8 mouse cellular contexts compared by ENCODE assay signal in genomic region chr5:77015544-77016482, GRCm38 (mm10). TPM values are rescaled to one million over a fixed set of nuclear protein-coding genes. Genes with fewer than 3 reads are reported as not detected.
A peak's percentile ranks its signal among the peaks of the same experiment; 100 is the strongest.
DNase-seq lines count a peak whose midpoint lies in the region; ATAC-seq and TF ChIP-seq lines count a peak whose summit lies in the region.

Thegl (plus strand) TSS chr5:77016023.

- no peaks in the 10 kb centered on the region; the same call in 1 of the 2 replicates for H3K4me1 ChIP-seq in E14TG2a.4 (replicated peaks; ENCODE audit: low read depth, low read length)
- peaks cover 4% of the 10 kb centered on the region; the same call in 1 of the 2 replicates for H3K4me1 ChIP-seq in forebrain, embryonic 13.5 days
- no peaks in the 10 kb centered on the region for H3K4me1 ChIP-seq in heart, postnatal 0 days (ENCODE audit: control insufficient read depth, insufficient read depth)
- peaks cover 28% of the 10 kb centered on the region for H3K4me1 ChIP-seq in liver, embryonic 15.5 days (replicated peaks)
- no peaks in the 10 kb centered on the region for H3K4me1 ChIP-seq in stomach, embryonic 14.5 days (ENCODE audit: control insufficient read depth, insufficient read depth, low read length)

- peak; percentile 99 for ATAC-seq in forebrain, embryonic 13.5 days
- peak; percentile 97 for ATAC-seq in heart, postnatal 0 days (ENCODE audit: insufficient read depth, low read depth)
- ATAC-seq in liver, embryonic 15.5 days (ENCODE audit: insufficient read depth) = peak; percentile 97
- ATAC-seq in stomach, embryonic 14.5 days (ENCODE audit: insufficient number of reproducible peaks, insufficient read depth, low FRiP score, low read depth) = peak; percentile 98

- DNase-seq in cerebellum, adult 11 months = peak; percentile 37
- DNase-seq in heart, postnatal 0 days (ENCODE audit: low spot score) = peak; percentile 56
- DNase-seq in kidney, postnatal 36 days = peak; percentile 88 to 94
- peak; percentile 85 for DNase-seq in neural tube, embryonic 10.5 days (ENCODE audit: extremely low spot score, low spot score)

- H3K27me3 ChIP-seq in E14TG2a.4 (ENCODE audit: insufficient read depth, low read length) = peaks cover 9% of the 10 kb centered on the region
- peaks cover 8% of the 10 kb centered on the region; the same call in 1 of the 2 replicates for H3K27me3 ChIP-seq in forebrain, embryonic 13.5 days
- H3K27me3 ChIP-seq in heart, postnatal 0 days (ENCODE audit: control insufficient read depth, insufficient read depth, low read length) = 0 out of 2 replicates have a peak, but pooled peaks cover 11% of the 10 kb centered on the region
- 0 out of 2 replicates have a peak, but pooled peaks cover 3% of the 10 kb centered on the region for H3K27me3 ChIP-seq in liver, embryonic 15.5 days
- no peaks in the 10 kb centered on the region for H3K27me3 ChIP-seq in stomach, embryonic 14.5 days (ENCODE audit: control insufficient read depth, insufficient read depth, low read length)

- TF ChIP-seq EP300 in heart, postnatal 0 days (IDR thresholded peaks at IDR 0.05; ENCODE audit: low read depth) = no peak

- no peaks in the 10 kb centered on the region for H3K36me3 ChIP-seq in E14TG2a.4 (ENCODE audit: insufficient read depth, low read length)
- no peaks in the 10 kb centered on the region for H3K36me3 ChIP-seq in forebrain, embryonic 13.5 days (ENCODE audit: poor library complexity, severe bottlenecking)
- H3K36me3 ChIP-seq in heart, postnatal 0 days (replicated peaks; ENCODE audit: control insufficient read depth, insufficient read depth, low read length) = no peaks in the 10 kb centered on the region
- no peaks in the 10 kb centered on the region for H3K36me3 ChIP-seq in liver, embryonic 15.5 days (replicated peaks)
- H3K36me3 ChIP-seq in stomach, embryonic 14.5 days (ENCODE audit: control insufficient read depth, insufficient read depth, low read length) = no peaks in the 10 kb centered on the region

- H3K4me2 ChIP-seq in forebrain, embryonic 13.5 days = peak within 1 kb of the TSS; percentile 78
- H3K4me2 ChIP-seq in heart, postnatal 0 days (ENCODE audit: low read depth, low read length) = peak within 1 kb of the TSS; percentile 76
- H3K4me2 ChIP-seq in liver, embryonic 15.5 days = peak within 1 kb of the TSS; percentile 85
- H3K4me2 ChIP-seq in stomach, embryonic 14.5 days (replicated peaks; ENCODE audit: low read depth, low read length) = peak within 1 kb of the TSS; percentile 42

- H3K9me3 ChIP-seq in E14TG2a.4 (ENCODE audit: low read length) = peaks cover 30% of the 10 kb centered on the region
- no peaks in the 10 kb centered on the region for H3K9me3 ChIP-seq in forebrain, embryonic 13.5 days (replicated peaks)
- no peaks in the 10 kb centered on the region for H3K9me3 ChIP-seq in heart, postnatal 0 days (replicated peaks; ENCODE audit: control insufficient read depth, low read length)
- no peaks in the 10 kb centered on the region for H3K9me3 ChIP-seq in liver, embryonic 15.5 days (replicated peaks)
- no peaks in the 10 kb centered on the region for H3K9me3 ChIP-seq in stomach, embryonic 14.5 days (ENCODE audit: control insufficient read depth, low read depth, low read length)

- peak within 1 kb of the TSS; percentile 54 for H3K9ac ChIP-seq in forebrain, embryonic 13.5 days
- H3K9ac ChIP-seq in heart, postnatal 0 days (replicated peaks; ENCODE audit: low read depth, low read length) = no peak within 1 kb of the TSS
- H3K9ac ChIP-seq in liver, embryonic 15.5 days = peak within 1 kb of the TSS; percentile 58; the same call in 1 of the 2 replicates
- no peak within 1 kb of the TSS for H3K9ac ChIP-seq in stomach, embryonic 14.5 days (replicated peaks; ENCODE audit: low read depth, low read length)

- no peak for TF ChIP-seq CTCF in E14TG2a.4 (conservative IDR thresholded peaks at IDR 0.05; ENCODE audit: low read length)
- no peak for TF ChIP-seq CTCF in heart, postnatal 0 days (IDR thresholded peaks at IDR 0.05; ENCODE audit: low read depth)

- no peak within 1 kb of the TSS for H3K27ac ChIP-seq in forebrain, embryonic 13.5 days
- H3K27ac ChIP-seq in heart, postnatal 0 days (ENCODE audit: low read depth) = no peak within 1 kb of the TSS
- no peak within 1 kb of the TSS for H3K27ac ChIP-seq in liver, embryonic 15.5 days (replicated peaks)
- H3K27ac ChIP-seq in stomach, embryonic 14.5 days (ENCODE audit: low read length) = no peak within 1 kb of the TSS

- WGBS in forebrain, embryonic 13.5 days = 9% methylated on average over 57 of the region's 57 CpGs
- 11% methylated on average over 56 of the region's 57 CpGs for WGBS in heart, postnatal 0 days
- 12% methylated on average over 57 of the region's 57 CpGs for WGBS in liver, embryonic 15.5 days (ENCODE audit: insufficient replicate concordance)
- WGBS in stomach, embryonic 14.5 days = 10% methylated on average over 56 of the region's 57 CpGs

- peak within 1 kb of the TSS; percentile 78 for H3K4me3 ChIP-seq in E14TG2a.4 (replicated peaks; ENCODE audit: low read length)
- peak within 1 kb of the TSS; percentile 58 for H3K4me3 ChIP-seq in forebrain, embryonic 13.5 days
- peak within 1 kb of the TSS; percentile 48 for H3K4me3 ChIP-seq in heart, postnatal 0 days (ENCODE audit: low read depth, low read length)
- H3K4me3 ChIP-seq in liver, embryonic 15.5 days (replicated peaks) = peak within 1 kb of the TSS; percentile 62
- peak within 1 kb of the TSS; percentile 37 for H3K4me3 ChIP-seq in stomach, embryonic 14.5 days (ENCODE audit: low read depth, low read length)

RNA-seq across cellular contexts. Expression of gene Thegl, which starts in this region (rescaled TPM):
- 0.18 and 0.38 TPM in 2 replicates for polyA plus RNA-seq in forebrain, embryonic 13.5 days (2015; fragmentation: Nextera tagmentation; extraction: Ambion mirVana)
- total RNA-seq in heart, postnatal 0 days (2014; rRNA removed; ENCODE audit: low replicate concordance) = not detected in 2 replicates
- polyA plus RNA-seq in heart, postnatal 0 days (2015; fragmentation: Nextera tagmentation; extraction: Ambion mirVana) = not detected in 2 replicates
- polyA plus RNA-seq in liver, embryonic 15.5 days (2015; fragmentation: Nextera tagmentation; extraction: Ambion mirVana) = 0.16 and 0.32 TPM in 2 replicates
- polyA plus RNA-seq in stomach, embryonic 14.5 days (2014; fragmentation: Nextera tagmentation; extraction: Ambion mirVana) = 0.14 and 0.22 TPM in 2 replicates

Comparison
In these comparisons a context has a peak if more than half of its experiments do, and no peak if none do; other contexts are left out.
1. Peak in ATAC-seq, H3K4me3 ChIP-seq, H3K9ac ChIP-seq and H3K4me2 ChIP-seq in forebrain, embryonic 13.5 days; RNA of the gene not detected or under 1 TPM.
2. Peak in DNase-seq, ATAC-seq, H3K4me3 ChIP-seq and H3K4me2 ChIP-seq in heart, postnatal 0 days; RNA of the gene not detected or under 1 TPM.
3. Peak in ATAC-seq, H3K4me3 ChIP-seq, H3K9ac ChIP-seq and H3K4me2 ChIP-seq in liver, embryonic 15.5 days; RNA of the gene not detected or under 1 TPM.
4. Peak in ATAC-seq, H3K4me3 ChIP-seq and H3K4me2 ChIP-seq in stomach, embryonic 14.5 days; RNA of the gene not detected or under 1 TPM.
5. DNase-seq: peak in every context shown above with its lines; median percentile 91 in kidney, postnatal 36 days; 85 in neural tube, embryonic 10.5 days; 56 in heart, postnatal 0 days; 37 in cerebellum, adult 11 months.